Mouse (Mus musculus): Measurements from ENCODE around the gene Clgn. TPM values are rescaled to one million over a fixed set of nuclear protein-coding genes. Genes with fewer than 3 reads are reported as not detected.
"Not testable (repeated sequence)": the region's sequence is repeated elsewhere in the genome, so short reads cannot be mapped to it uniquely, and the experiment has no call there.

The Clgn gene
- total RNA-seq, 2 experiments from 2014 or later, result 0.54 to 0.98 TPM

- DNase-seq (ENCODE audit: low spot score in 2 of 2), result no peak
Observed at GRCm38 (mm10) chr8:83421354-83421753, 31.7 kb downstream of the Clgn start.

- no peak for DNase-seq (ENCODE audit: low spot score in 2 of 2)
Observed at GRCm38 (mm10) chr8:83423032-83423825, 33.6 kb downstream of the Clgn start.

- no peak for DNase-seq (ENCODE audit: low spot score in 2 of 2)
Observed at GRCm38 (mm10) chr8:83425202-83425601, 35.5 kb downstream of the Clgn start.

- no peak for DNase-seq (ENCODE audit: low spot score in 2 of 2)
Observed at GRCm38 (mm10) chr8:83426104-83426759, 36.6 kb downstream of the Clgn start.

GRCm38 (mm10) chr8:83426949-83427348 is 37.3 kb downstream of the Clgn start:
- no peak for DNase-seq (ENCODE audit: low spot score in 2 of 2)

- DNase-seq (ENCODE audit: low spot score in 2 of 2), result not testable (repeated sequence)
Observed at GRCm38 (mm10) chr8:83428621-83429020, 39.0 kb downstream of the Clgn start.

GRCm38 (mm10) chr8:83429071-83429524 is 39.4 kb downstream of the Clgn start:
- no peak for DNase-seq (ENCODE audit: low spot score in 2 of 2)

GRCm38 (mm10) chr8:83437077-83437476 is 47.4 kb downstream of the Clgn start:
- no peak for DNase-seq (ENCODE audit: low spot score in 2 of 2)

- DNase-seq (ENCODE audit: low spot score in 2 of 2), result no peak
Observed at GRCm38 (mm10) chr8:83441656-83442242, 52.1 kb downstream of the Clgn start.

- peak; percentile 93 to 98 for DNase-seq (ENCODE audit: low spot score in 2 of 2)
Observed at GRCm38 (mm10) chr8:83442243-83443051, 52.8 kb downstream of the Clgn start.

GRCm38 (mm10) chr8:83443052-83443400 is 53.4 kb downstream of the Clgn start:
- no peak for DNase-seq (ENCODE audit: low spot score in 2 of 2)

GRCm38 (mm10) chr8:83449960-83450359 is 60.3 kb downstream of the Clgn start:
- DNase-seq (ENCODE audit: low spot score in 2 of 2), result no peak

GRCm38 (mm10) chr8:83451056-83451455 is 61.4 kb downstream of the Clgn start:
- no peak for DNase-seq (ENCODE audit: low spot score in 2 of 2)

GRCm38 (mm10) chr8:83457121-83457520 is 67.5 kb downstream of the Clgn start:
- DNase-seq (ENCODE audit: low spot score in 2 of 2), result no peak

GRCm38 (mm10) chr8:83458222-83458621 is 68.6 kb downstream of the Clgn start, which contains the start of gene Scoc:
Gene Scoc, minus strand, starts transcription at chr8:83458391.
- no peak for DNase-seq (ENCODE audit: low spot score in 2 of 2)

- no peak for DNase-seq (ENCODE audit: low spot score in 2 of 2)
Observed at GRCm38 (mm10) chr8:83459606-83460005, 69.9 kb downstream of the Clgn start.

Other genes starting within 250 kb of the Clgn start
- 10 to 100 TPM; 10.8 to 13.4 TPM for gene Tbc1d9, start 224.5 kb upstream of the Clgn start, total RNA-seq (2021)
- under 1 TPM; 0.68 to 0.92 TPM for gene Gm10645, start 223.7 kb upstream of the Clgn start, total RNA-seq (2021)
- gene Ucp1, start 99.5 kb upstream of the Clgn start, total RNA-seq (2021), result 100 to 1,000 TPM; 366 to 492 TPM
- 10 to 100 TPM; 19.1 to 25.0 TPM for gene Elmod2, start 57.4 kb upstream of the Clgn start, total RNA-seq (2021)
- not detected for gene Mgat4d, start 41.4 kb upstream of the Clgn start, total RNA-seq (2021)
- 10 to 100 TPM; 65.5 to 68.8 TPM for gene Scoc, start 68.5 kb downstream of the Clgn start, total RNA-seq (2021)
- gene Olfr370, start 145.9 kb downstream of the Clgn start, total RNA-seq (2021), result not detected
- 100 to 1,000 TPM; 215 to 223 TPM for gene Ndufb7, start 176.8 kb downstream of the Clgn start, total RNA-seq (2021)
- gene Tecr, start 218.1 kb downstream of the Clgn start, total RNA-seq (2021), result 100 to 1,000 TPM; 369 to 378 TPM
- gene Dnajb1, start 218.3 kb downstream of the Clgn start, total RNA-seq (2021), result 10 to 100 TPM; 29.4 to 29.9 TPM

Measured in adrenal gland, postnatal 4 days (tissue).